Comparison of ENCODE assay signal across 10 mouse cellular contexts in the genomic region with DNA sequence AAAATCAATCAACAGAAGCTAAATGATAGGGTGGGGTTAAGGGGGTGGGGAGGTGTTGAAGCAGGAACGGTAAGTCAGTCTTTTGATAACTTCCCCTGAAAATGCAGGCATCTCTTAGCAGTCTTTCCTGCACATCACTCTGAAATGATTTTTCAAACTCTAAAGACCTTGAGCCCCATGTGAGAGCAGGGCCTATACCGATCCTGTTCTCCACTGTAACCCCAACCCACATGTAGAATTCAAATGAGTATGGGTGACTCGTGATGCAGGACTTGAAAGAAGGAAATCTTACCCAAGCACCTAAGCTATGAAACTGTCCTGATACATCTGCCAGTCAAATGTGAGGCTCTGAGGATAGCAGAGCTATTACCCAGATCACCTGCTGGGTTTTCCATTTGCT. TPM values are rescaled to one million over a fixed set of nuclear protein-coding genes. Genes with fewer than 3 reads are reported as not detected.
DNase-seq lines count a peak whose midpoint lies in the region; ATAC-seq and TF ChIP-seq lines count a peak whose summit lies in the region.
"Had no signal": no experiment of that assay in that cellular context is flagged by ENCODE, and none has a peak within 500 bp of the region (broad histone marks: within the 10 kb centered on the region; RNA-seq: fewer than 3 reads in every experiment).

No protein-coding gene starts in this region.

- peak overlapping the region; percentile 61 for H3K9ac ChIP-seq in heart, embryonic 13.5 days
- no peak overlapping the region for H3K9ac ChIP-seq in lung, embryonic 15.5 days
- H3K9ac ChIP-seq in embryonic facial prominence, embryonic 12.5 days = no peak overlapping the region
- H3K9ac ChIP-seq in liver, embryonic 14.5 days (replicated peaks) = no peak overlapping the region

- intact Hi-C loops in heart, postnatal 14 days (cut with DNase I) = loop anchor here (2.0 to 10.0 kb wide), 3 partner anchors 14 to 396 kb away; a partner anchor contains a TSS

- H3K4me3 ChIP-seq in heart, embryonic 13.5 days = peak overlapping the region; percentile 21; the same call in 1 of the 2 replicates
- H3K4me3 ChIP-seq in lung, embryonic 15.5 days = 0 out of 2 replicates have a peak overlapping the region, but pooled peaks have one; percentile 1
- 0 out of 2 replicates have a peak overlapping the region, but pooled peaks have one; percentile 2 for H3K4me3 ChIP-seq in embryonic facial prominence, embryonic 12.5 days
- no peak overlapping the region for H3K4me3 ChIP-seq in liver, embryonic 14.5 days (ENCODE audit: insufficient read depth in 1 of 2, low read depth in 2 of 2, low read length in 2 of 2)

- no peak overlapping the region for H3K27ac ChIP-seq in heart, embryonic 13.5 days (replicated peaks)
- H3K27ac ChIP-seq in lung, embryonic 15.5 days = no peak overlapping the region
- no peak overlapping the region for H3K27ac ChIP-seq in embryonic facial prominence, embryonic 12.5 days
- H3K27ac ChIP-seq in liver, embryonic 14.5 days = no peak overlapping the region
- H3K27ac ChIP-seq: macrophage had no signal

- WGBS in heart, embryonic 13.5 days = 57% methylated on average over 3 of the region's 3 CpGs
- WGBS in lung, embryonic 15.5 days = 53% methylated on average over 3 of the region's 3 CpGs
- 65% methylated on average over 3 of the region's 3 CpGs for WGBS in embryonic facial prominence, embryonic 12.5 days
- WGBS in liver, embryonic 14.5 days (ENCODE audit: insufficient replicate concordance) = 45% methylated on average over 3 of the region's 3 CpGs

- H3K36me3 ChIP-seq in heart, embryonic 13.5 days = peaks cover 72% of the 10 kb centered on the region
- peaks cover 60% of the 10 kb centered on the region for H3K36me3 ChIP-seq in lung, embryonic 15.5 days
- peaks cover 58% of the 10 kb centered on the region for H3K36me3 ChIP-seq in embryonic facial prominence, embryonic 12.5 days
- peaks cover 62% of the 10 kb centered on the region for H3K36me3 ChIP-seq in liver, embryonic 14.5 days (replicated peaks; ENCODE audit: control insufficient read depth, insufficient read depth, low read depth)

- ATAC-seq in heart, embryonic 13.5 days (ENCODE audit: extremely low read depth, insufficient number of reproducible peaks, low FRiP score, low TSS enrichment) = no peak
- no peak for ATAC-seq in lung, embryonic 15.5 days (ENCODE audit: borderline replicate concordance, extremely low read depth, low FRiP score, low TSS enrichment)
- no peak for ATAC-seq in embryonic facial prominence, embryonic 12.5 days (ENCODE audit: insufficient number of reproducible peaks, insufficient read depth, low FRiP score, low TSS enrichment)
- ATAC-seq in liver, embryonic 14.5 days (ENCODE audit: insufficient read depth) = no peak

- no peak for TF ChIP-seq CTCF in liver, embryonic 14.5 days (IDR thresholded peaks at IDR 0.05; ENCODE audit: low read depth)

- H3K4me1 ChIP-seq in heart, embryonic 13.5 days = peaks cover 50% of the 10 kb centered on the region
- peaks cover 48% of the 10 kb centered on the region for H3K4me1 ChIP-seq in lung, embryonic 15.5 days
- H3K4me1 ChIP-seq in embryonic facial prominence, embryonic 12.5 days = peaks cover 47% of the 10 kb centered on the region
- H3K4me1 ChIP-seq in liver, embryonic 14.5 days (replicated peaks; ENCODE audit: control insufficient read depth in 2 of 2, insufficient read depth in 2 of 2, low read length in 1 of 2) = peaks cover 13 to 20% of the 10 kb centered on the region in 2 experiments

- H3K27me3 ChIP-seq in heart, embryonic 13.5 days (replicated peaks) = no peaks in the 10 kb centered on the region
- no peaks in the 10 kb centered on the region for H3K27me3 ChIP-seq in lung, embryonic 15.5 days
- no peaks in the 10 kb centered on the region for H3K27me3 ChIP-seq in embryonic facial prominence, embryonic 12.5 days
- no peaks in the 10 kb centered on the region for H3K27me3 ChIP-seq in liver, embryonic 14.5 days (ENCODE audit: control insufficient read depth, insufficient read depth, low read length)

- DNase-seq in heart, postnatal 14 days = no peak
- DNase-seq in lung, postnatal 10 days = no peak
- no peak for DNase-seq in liver, embryonic 14.5 days (ENCODE audit: low read depth in 3 of 3, low spot score in 3 of 3)
- DNase-seq in layer of hippocampus, postnatal 14 days (ENCODE audit: low spot score in 2 of 2) = no peak
- no peak for DNase-seq in layer of hippocampus, postnatal 25 days (ENCODE audit: extremely low spot score in 1 of 2, low spot score in 1 of 2)
- DNase-seq: cerebellum, postnatal 36 days had no signal

- TF ChIP-seq EP300 in liver, embryonic 14.5 days (IDR thresholded peaks at IDR 0.05; ENCODE audit: low read depth) = no peak

- H3K4me2 ChIP-seq in heart, embryonic 13.5 days = peak overlapping the region; percentile 35
- peak overlapping the region; percentile 19 for H3K4me2 ChIP-seq in lung, embryonic 15.5 days
- peak overlapping the region; percentile 36 for H3K4me2 ChIP-seq in embryonic facial prominence, embryonic 12.5 days (replicated peaks)
- peak overlapping the region; percentile 13; the same call in 1 of the 2 replicates for H3K4me2 ChIP-seq in liver, embryonic 14.5 days (ENCODE audit: low read depth)

- no peaks in the 10 kb centered on the region for H3K9me3 ChIP-seq in heart, embryonic 13.5 days
- no peaks in the 10 kb centered on the region for H3K9me3 ChIP-seq in lung, embryonic 15.5 days
- no peaks in the 10 kb centered on the region for H3K9me3 ChIP-seq in embryonic facial prominence, embryonic 12.5 days
- H3K9me3 ChIP-seq in liver, embryonic 14.5 days (ENCODE audit: control insufficient read depth, low read length) = no peaks in the 10 kb centered on the region

RNA-seq across cellular contexts. Expression of a gene that starts 4.3 kb away (rescaled TPM):
- polyA plus RNA-seq in heart, embryonic 13.5 days (2015; fragmentation: Nextera tagmentation; extraction: Ambion mirVana) = 435 and 494 TPM in 2 replicates
- 100 to 1,000 TPM; 220 to 280 TPM for total RNA-seq in heart, postnatal 14 days (2021)
- 767 and 820 TPM in 2 replicates for polyA plus RNA-seq in lung, embryonic 15.5 days (2015; fragmentation: Nextera tagmentation; extraction: Ambion mirVana)
- polyA plus RNA-seq in embryonic facial prominence, embryonic 12.5 days (2016; fragmentation: Nextera tagmentation; extraction: Ambion mirVana) = 615 and 661 TPM in 2 replicates
- 62.3 and 140 TPM in 2 replicates for polyA plus RNA-seq in liver, embryonic 14.5 days (2012; rRNA removed)
- polyA plus RNA-seq in liver, embryonic 14.5 days (2014; fragmentation: Nextera tagmentation; extraction: Ambion mirVana) = 214 and 222 TPM in 2 replicates
- total RNA-seq in layer of hippocampus, postnatal 14 days (2021) = 100 to 1,000 TPM; 269 to 327 TPM
- total RNA-seq in layer of hippocampus, postnatal 25 days (2021) = 100 to 1,000 TPM; 284 to 328 TPM

RNA-seq across cellular contexts. Expression of a gene that starts 4.6 kb away (rescaled TPM):
- polyA plus RNA-seq in heart, embryonic 13.5 days (2015; fragmentation: Nextera tagmentation; extraction: Ambion mirVana) = 1.8 and 2.1 TPM in 2 replicates
- total RNA-seq in heart, postnatal 14 days (2021) = 1 to 10 TPM; 1.4 TPM
- 1.2 and 1.6 TPM in 2 replicates for polyA plus RNA-seq in lung, embryonic 15.5 days (2015; fragmentation: Nextera tagmentation; extraction: Ambion mirVana)
- 1.8 and 2.3 TPM in 2 replicates for polyA plus RNA-seq in embryonic facial prominence, embryonic 12.5 days (2016; fragmentation: Nextera tagmentation; extraction: Ambion mirVana)
- polyA plus RNA-seq in liver, embryonic 14.5 days (2012; rRNA removed) = 0.70 and 1.0 TPM in 2 replicates
- 0.34 and 0.39 TPM in 2 replicates for polyA plus RNA-seq in liver, embryonic 14.5 days (2014; fragmentation: Nextera tagmentation; extraction: Ambion mirVana)
- total RNA-seq in layer of hippocampus, postnatal 14 days (2021) = 1 to 10 TPM; 1.4 to 1.9 TPM
- 1 to 10 TPM; 1.2 to 1.5 TPM for total RNA-seq in layer of hippocampus, postnatal 25 days (2021)

Comparison
In these comparisons a context has a peak if more than half of its experiments do, and no peak if none do; other contexts are left out.
1. H3K4me3 ChIP-seq: peak in heart, embryonic 13.5 days (single experiment), lung, embryonic 15.5 days (single experiment) and embryonic facial prominence, embryonic 12.5 days (single experiment); none in liver, embryonic 14.5 days (0 of 2).
2. Peak in every context shown above with its lines, with median percentiles within 50 percentile points of each other: H3K4me2 ChIP-seq.